Mouse (Mus musculus): ENCODE results near the gene Lsg1. TPM values are rescaled to one million over a fixed set of nuclear protein-coding genes. Genes with fewer than 3 reads are reported as not detected.

Gene Lsg1
- polyA plus RNA-seq, 1 experiment: 20.3 TPM

DNA sequence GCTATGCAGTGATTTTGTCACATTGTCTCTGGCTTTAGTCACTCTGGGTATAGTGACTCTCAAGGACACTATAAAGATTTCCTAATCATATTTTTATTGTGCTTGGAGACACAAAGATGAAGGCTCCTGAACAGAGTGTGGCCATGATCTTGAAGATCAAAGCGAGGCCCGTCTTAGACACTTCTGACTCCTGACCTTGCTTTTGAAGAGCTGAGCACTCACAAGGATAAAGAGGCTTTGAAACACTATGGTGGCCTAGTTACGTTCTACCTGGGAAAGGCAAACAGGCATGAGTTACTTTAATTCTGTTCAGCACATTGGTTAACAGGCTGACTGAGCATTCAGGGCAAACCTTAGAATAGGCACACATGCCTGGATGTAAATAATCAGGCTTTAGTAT lies 28.9 kb upstream of the Lsg1 start:
- H3K27ac ChIP-seq (ENCODE audit: insufficient read depth, low read length): no peak overlapping the region
- DNase-seq: no peak
- no peak for TF ChIP-seq POLR2A (IDR thresholded peaks at IDR 0.05; ENCODE audit: borderline replicate concordance, insufficient read depth, low read length)
- TF ChIP-seq CTCF (IDR thresholded peaks at IDR 0.05; ENCODE audit: borderline replicate concordance, insufficient read depth, low read depth, low read length): no peak
- H3K27me3 ChIP-seq (ENCODE audit: control insufficient read depth, insufficient read depth, low read length): no peaks in the 10 kb centered on the region
- no peaks in the 10 kb centered on the region; the same call in 1 of the 2 replicates for H3K4me1 ChIP-seq (ENCODE audit: control insufficient read depth, insufficient read depth, low read length)
- 93% methylated on average over 3 of the region's 3 CpGs for WGBS
- no peak overlapping the region for H3K4me3 ChIP-seq (replicated peaks; ENCODE audit: insufficient read depth, low read depth, low read length)

DNA sequence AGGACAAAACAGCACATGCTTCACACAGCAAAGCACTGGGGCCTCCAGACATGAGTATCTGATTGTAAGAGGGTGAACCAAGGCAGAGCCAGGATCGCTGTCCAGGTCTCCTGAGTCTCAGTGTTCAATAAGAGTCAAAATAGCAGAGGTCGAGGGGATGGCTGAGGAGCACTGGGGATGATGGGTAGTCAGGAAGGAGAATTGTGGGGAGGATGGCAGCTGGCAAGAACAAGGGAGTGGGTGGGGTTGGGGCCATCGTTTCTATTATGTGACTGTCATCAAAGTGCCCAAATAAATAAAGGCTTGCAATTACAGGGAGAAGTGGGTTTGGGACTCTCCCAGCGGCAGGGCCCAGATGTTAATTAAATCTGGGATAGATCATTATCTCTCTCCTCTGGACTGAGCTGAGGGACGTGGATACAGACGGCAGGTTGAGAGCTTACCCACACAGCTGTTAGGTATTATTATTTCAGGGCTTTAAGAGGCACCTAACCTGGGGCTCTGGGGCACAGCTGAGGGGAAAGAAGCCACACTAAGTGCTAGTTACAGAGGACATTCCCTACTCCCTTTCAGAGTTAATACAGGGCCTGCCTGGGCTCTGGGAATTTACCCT lies 27.4 kb upstream of the Lsg1 start:
- H3K4me1 ChIP-seq (ENCODE audit: control insufficient read depth, insufficient read depth, low read length): no peaks in the 10 kb centered on the region; the same call in 1 of the 2 replicates
- H3K27ac ChIP-seq (ENCODE audit: insufficient read depth, low read length): no peak overlapping the region
- H3K27me3 ChIP-seq (ENCODE audit: control insufficient read depth, insufficient read depth, low read length): no peaks in the 10 kb centered on the region
- no peak for TF ChIP-seq POLR2A (IDR thresholded peaks at IDR 0.05; ENCODE audit: borderline replicate concordance, insufficient read depth, low read length)
- TF ChIP-seq CTCF (IDR thresholded peaks at IDR 0.05; ENCODE audit: borderline replicate concordance, insufficient read depth, low read depth, low read length): no peak
- H3K4me3 ChIP-seq (replicated peaks; ENCODE audit: insufficient read depth, low read depth, low read length): no peak overlapping the region
- no peak for DNase-seq
- WGBS: 43% methylated on average over 6 of the region's 6 CpGs

GRCm38 (mm10) chr16:30614122-30614521 lies 26.7 kb upstream of the Lsg1 start:
- Histone ChIP-seq H3K27ac (ENCODE audit: insufficient read depth, low read length) (no peak overlapping the region), H3K4me1 (ENCODE audit: control insufficient read depth, insufficient read depth, low read length) (no peaks in the 10 kb centered on the region), H3K4me3 (replicated peaks; ENCODE audit: insufficient read depth, low read depth, low read length) (no peak overlapping the region), H3K27me3 (ENCODE audit: control insufficient read depth, insufficient read depth, low read length) (no peaks in the 10 kb centered on the region)
- no peak for DNase-seq
- no peak for TF ChIP-seq POLR2A (IDR thresholded peaks at IDR 0.05; ENCODE audit: borderline replicate concordance, insufficient read depth, low read length)
- TF ChIP-seq CTCF (IDR thresholded peaks at IDR 0.05; ENCODE audit: borderline replicate concordance, insufficient read depth, low read depth, low read length): no peak
- 49% methylated on average over 5 of the region's 5 CpGs for WGBS

DNA sequence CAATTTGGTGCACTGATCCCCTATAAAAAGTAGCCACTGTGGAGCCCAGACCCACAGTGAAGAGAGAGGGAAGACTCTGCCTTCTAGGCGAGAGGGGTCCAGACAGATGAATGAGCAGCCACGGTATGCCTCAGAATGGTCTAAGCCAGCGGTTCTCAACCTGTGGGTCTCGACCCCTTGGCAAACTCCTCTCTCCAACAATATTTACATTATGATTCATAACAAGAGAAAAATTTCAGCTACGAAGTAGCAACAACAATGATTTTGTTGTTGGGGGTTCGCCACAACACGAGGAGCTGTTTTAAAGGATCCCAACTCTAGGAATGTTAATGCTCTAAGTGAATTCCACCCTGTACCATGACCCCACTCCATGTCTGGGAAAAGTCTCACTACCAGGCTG lies 25.7 kb upstream of the Lsg1 start:
- DNase-seq: no peak
- H3K4me1 ChIP-seq (ENCODE audit: control insufficient read depth, insufficient read depth, low read length): no peaks in the 10 kb centered on the region
- H3K27ac ChIP-seq (ENCODE audit: insufficient read depth, low read length): no peak overlapping the region
- H3K4me3 ChIP-seq (replicated peaks; ENCODE audit: insufficient read depth, low read depth, low read length): no peak overlapping the region
- 87% methylated on average over 7 of the region's 7 CpGs for WGBS
- TF ChIP-seq POLR2A (IDR thresholded peaks at IDR 0.05; ENCODE audit: borderline replicate concordance, insufficient read depth, low read length) (no peak), CTCF (IDR thresholded peaks at IDR 0.05; ENCODE audit: borderline replicate concordance, insufficient read depth, low read depth, low read length) (no peak)
- H3K27me3 ChIP-seq (ENCODE audit: control insufficient read depth, insufficient read depth, low read length): no peaks in the 10 kb centered on the region

DNA sequence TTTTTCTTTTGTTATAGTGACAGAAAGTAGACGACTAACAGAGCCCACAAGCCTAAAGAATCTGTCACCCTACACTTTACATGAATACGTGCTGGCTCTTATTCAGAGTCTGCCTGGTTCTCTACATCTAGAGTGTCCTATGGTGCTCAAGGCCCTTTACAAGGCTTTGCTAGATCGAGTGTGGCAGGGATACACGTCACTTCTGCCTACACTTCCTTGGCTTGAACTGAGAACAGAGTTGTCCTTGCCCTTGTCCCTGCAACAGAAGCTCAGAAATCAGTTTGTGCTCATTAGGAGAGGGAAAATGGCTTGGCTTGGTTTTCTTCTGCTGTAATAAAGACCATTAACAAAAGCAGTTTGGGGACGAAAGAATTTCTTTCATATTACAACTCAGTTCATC lies 23.9 kb upstream of the Lsg1 start:
- H3K27ac ChIP-seq (ENCODE audit: insufficient read depth, low read length): no peak overlapping the region
- 85% methylated on average over 5 of the region's 5 CpGs for WGBS
- no peak for TF ChIP-seq CTCF (IDR thresholded peaks at IDR 0.05; ENCODE audit: borderline replicate concordance, insufficient read depth, low read depth, low read length)
- no peak for TF ChIP-seq POLR2A (IDR thresholded peaks at IDR 0.05; ENCODE audit: borderline replicate concordance, insufficient read depth, low read length)

GRCm38 (mm10) chr16:30607868-30608267 lies 20.5 kb upstream of the Lsg1 start:
- Histone ChIP-seq H3K27ac (ENCODE audit: insufficient read depth, low read length) (no peak overlapping the region), H3K4me3 (replicated peaks; ENCODE audit: insufficient read depth, low read depth, low read length) (no peak overlapping the region), H3K27me3 (ENCODE audit: control insufficient read depth, insufficient read depth, low read length) (no peaks in the 10 kb centered on the region), H3K4me1 (ENCODE audit: control insufficient read depth, insufficient read depth, low read length) (no peaks in the 10 kb centered on the region)
- WGBS: 88% methylated on average over 3 of the region's 3 CpGs
- no peak for TF ChIP-seq CTCF (IDR thresholded peaks at IDR 0.05; ENCODE audit: borderline replicate concordance, insufficient read depth, low read depth, low read length)
- TF ChIP-seq POLR2A (IDR thresholded peaks at IDR 0.05; ENCODE audit: borderline replicate concordance, insufficient read depth, low read length): no peak
- DNase-seq: no peak

More for the DNA sequence above, 23.9 kb upstream of the Lsg1 start:
- Histone ChIP-seq H3K27me3 (ENCODE audit: control insufficient read depth, insufficient read depth, low read length) (no peaks in the 10 kb centered on the region), H3K4me3 (replicated peaks; ENCODE audit: insufficient read depth, low read depth, low read length) (no peak overlapping the region), H3K4me1 (ENCODE audit: control insufficient read depth, insufficient read depth, low read length) (no peaks in the 10 kb centered on the region)
- no peak for DNase-seq

DNA sequence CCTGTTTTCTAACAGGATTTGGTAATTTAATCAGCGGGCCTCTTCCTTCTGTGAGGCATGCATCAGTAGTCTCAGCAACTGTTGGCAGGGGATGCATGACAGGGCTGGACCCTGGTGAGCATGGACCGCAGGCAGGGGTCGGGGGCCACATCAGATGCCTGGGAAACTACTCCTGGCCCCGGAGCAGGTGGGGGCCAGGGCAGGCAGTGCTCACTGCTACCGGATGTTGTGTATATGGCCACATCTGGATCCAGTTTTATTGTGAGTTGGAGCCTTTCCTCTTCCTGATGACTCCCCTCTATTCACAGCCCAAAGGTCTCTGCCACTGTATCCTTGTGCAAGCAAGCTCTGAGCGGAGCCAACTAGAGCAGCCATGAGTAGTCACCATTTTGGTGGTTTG lies 18.1 kb upstream of the Lsg1 start:
- no peak overlapping the region for H3K4me3 ChIP-seq (replicated peaks; ENCODE audit: insufficient read depth, low read depth, low read length)
- TF ChIP-seq POLR2A (IDR thresholded peaks at IDR 0.05; ENCODE audit: borderline replicate concordance, insufficient read depth, low read length) (no peak), CTCF (IDR thresholded peaks at IDR 0.05; ENCODE audit: borderline replicate concordance, insufficient read depth, low read depth, low read length) (no peak)
- no peaks in the 10 kb centered on the region for H3K27me3 ChIP-seq (ENCODE audit: control insufficient read depth, insufficient read depth, low read length)
- no peak overlapping the region for H3K27ac ChIP-seq (ENCODE audit: insufficient read depth, low read length)
- WGBS: 61% methylated on average over 6 of the region's 6 CpGs
- DNase-seq: no peak
- H3K4me1 ChIP-seq (ENCODE audit: control insufficient read depth, insufficient read depth, low read length): 0 out of 2 replicates have a peak, but pooled peaks cover 5% of the 10 kb centered on the region

DNA sequence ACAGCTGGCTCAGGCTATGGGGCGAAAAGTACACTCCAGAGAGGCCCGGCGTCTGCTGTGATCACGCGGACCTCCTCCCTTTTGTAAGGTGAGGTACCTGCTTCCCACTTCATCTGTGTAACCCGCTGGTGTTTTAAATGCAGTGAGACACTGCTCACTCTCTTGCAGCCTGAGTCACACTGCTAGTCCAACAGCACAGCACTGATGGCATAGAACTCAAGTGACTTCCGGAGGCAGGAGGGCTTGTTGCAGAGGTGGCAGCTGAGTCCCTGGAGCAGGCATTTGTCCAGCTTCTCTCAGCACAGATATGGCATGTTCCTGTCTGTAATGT lies 17.4 kb upstream of the Lsg1 start:
- H3K27ac ChIP-seq (ENCODE audit: insufficient read depth, low read length): no peak overlapping the region
- H3K4me1 ChIP-seq (ENCODE audit: control insufficient read depth, insufficient read depth, low read length): 0 out of 2 replicates have a peak, but pooled peaks cover 5% of the 10 kb centered on the region
- no peak for TF ChIP-seq CTCF (IDR thresholded peaks at IDR 0.05; ENCODE audit: borderline replicate concordance, insufficient read depth, low read depth, low read length)
- TF ChIP-seq POLR2A (IDR thresholded peaks at IDR 0.05; ENCODE audit: borderline replicate concordance, insufficient read depth, low read length): no peak
- DNase-seq: no peak
- 74% methylated on average over 7 of the region's 7 CpGs for WGBS
- no peaks in the 10 kb centered on the region for H3K27me3 ChIP-seq (ENCODE audit: control insufficient read depth, insufficient read depth, low read length)
- no peak overlapping the region for H3K4me3 ChIP-seq (replicated peaks; ENCODE audit: insufficient read depth, low read depth, low read length)
